Mouse (Mus musculus) limb, embryonic 13.5 days (tissue): Measurements from ENCODE around the gene Cyp27b1. TPM values are rescaled to one million over a fixed set of nuclear protein-coding genes. Genes with fewer than 3 reads are reported as not detected.

ENCODE experiments used
- microRNA counts: library from miRNA; unstranded; fragments of <30 nt; microRNA quantifications from one replicate; lab custom pipeline; 2016
- microRNA-seq: library from miRNA; unstranded; fragments of <30 nt; microRNA quantifications from one replicate; pipeline ENCODE4, GENCODE M21; 2016
- polyA plus RNA-seq: library from polyadenylated mRNA; unstranded; fragments of >200 nt; fragmentation: Nextera tagmentation; extraction: Ambion mirVana; gene quantifications from 2 replicates; pipeline ENCODE4 v1.2.1, GENCODE M21; 2015

Cyp27b1 gene
- polyA plus RNA-seq, 1 experiment from 2014 or later = 0.15 TPM

MicroRNA genes within 50 kb of the gene (microRNA counts, 519-probe panel; counts per million panel counts)
- not detected for microRNA mmu-miR-546 (lab: Ali Mortazavi, UCI)

Small RNA genes lying within 50 kb of the gene (microRNA-seq; reads per million reads assigned to microRNA genes)
- not detected for gene Mir546

Other genes starting within 250 kb of the Cyp27b1 start
- gene Atp23, start 146.9 kb upstream of the Cyp27b1 start, polyA plus RNA-seq = 18.9 and 20.5 TPM in 2 replicates
- 78.2 and 78.9 TPM in 2 replicates for gene Ctdsp2, start 69.5 kb upstream of the Cyp27b1 start, polyA plus RNA-seq
- gene Avil, start 47.5 kb upstream of the Cyp27b1 start, polyA plus RNA-seq = 0.32 and 0.56 TPM in 2 replicates
- gene Tsfm, start 17.4 kb upstream of the Cyp27b1 start, polyA plus RNA-seq = 80.8 and 81.1 TPM in 2 replicates
- 65.5 and 66.9 TPM in 2 replicates for gene Mettl1, start 6.8 kb upstream of the Cyp27b1 start, polyA plus RNA-seq
- 1.0 and 1.1 TPM in 2 replicates for gene Eef1akmt3, start 6.7 kb upstream of the Cyp27b1 start, polyA plus RNA-seq
- 1.5 and 1.8 TPM in 2 replicates for gene March9, start 11.9 kb downstream of the Cyp27b1 start, polyA plus RNA-seq
- 2,027 and 2,061 TPM in 2 replicates for gene Cdk4, start 15.3 kb downstream of the Cyp27b1 start, polyA plus RNA-seq
- gene Tspan31, start 22.0 kb downstream of the Cyp27b1 start, polyA plus RNA-seq = 174 and 188 TPM in 2 replicates
- 0.29 and 0.43 TPM in 2 replicates for gene Agap2, start 27.0 kb downstream of the Cyp27b1 start, polyA plus RNA-seq
- gene Os9, start 72.9 kb downstream of the Cyp27b1 start, polyA plus RNA-seq = 80.8 and 84.9 TPM in 2 replicates
- gene B4galnt1, start 117.0 kb downstream of the Cyp27b1 start, polyA plus RNA-seq = 6.2 and 6.9 TPM in 2 replicates
- gene Slc26a10, start 132.4 kb downstream of the Cyp27b1 start, polyA plus RNA-seq = 1.4 and 1.6 TPM in 2 replicates
- gene Arhgef25, start 141.8 kb downstream of the Cyp27b1 start, polyA plus RNA-seq = 108 and 111 TPM in 2 replicates
- gene Dtx3, start 147.5 kb downstream of the Cyp27b1 start, polyA plus RNA-seq = 169 and 173 TPM in 2 replicates
- 27.6 and 29.1 TPM in 2 replicates for gene Pip4k2c, start 163.3 kb downstream of the Cyp27b1 start, polyA plus RNA-seq
- 4.2 and 4.8 TPM in 2 replicates for gene Kif5a, start 215.1 kb downstream of the Cyp27b1 start, polyA plus RNA-seq
- 188 and 192 TPM in 2 replicates for gene Dctn2, start 218.1 kb downstream of the Cyp27b1 start, polyA plus RNA-seq
- gene Mbd6, start 240.8 kb downstream of the Cyp27b1 start, polyA plus RNA-seq = 15.0 and 16.7 TPM in 2 replicates